Mouse (Mus musculus) layer of hippocampus, postnatal 10 days (tissue): ENCODE measurements at regions not wholly inside any gene's neighbourhood (a gene's known extent, or its start where the extent isn't known, plus 50 kb on each side); places are given as distances from the start of the nearest gene placed in this dataset.

Experiments used
- DNase-seq, 2 experiments: peaks; one replicate each; pipeline ENCODE4 v3.0.0; 2021; ENCODE audit warnings: low spot score in 2 of 2

DNA sequence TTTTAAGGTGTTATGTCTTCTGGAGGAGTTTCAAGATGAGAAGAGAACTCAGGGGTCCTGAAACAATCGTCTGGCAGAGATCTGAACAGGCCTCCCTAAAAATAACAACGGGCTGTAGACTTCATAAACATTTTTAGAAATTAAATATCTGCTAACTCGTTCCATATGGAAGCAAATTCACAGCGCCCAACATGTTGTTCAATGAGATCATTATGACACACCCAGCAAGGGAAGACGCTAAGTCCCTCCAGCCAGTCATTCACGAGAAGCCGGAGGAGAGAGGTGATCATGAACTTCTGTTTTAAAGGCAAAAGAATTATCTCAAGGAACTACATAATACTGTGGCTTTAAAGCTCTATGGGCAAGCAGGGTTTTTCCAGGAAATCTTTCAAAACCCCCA, 334.8 kb downstream of the Efna5 start:
- DNase-seq: no peak

DNA sequence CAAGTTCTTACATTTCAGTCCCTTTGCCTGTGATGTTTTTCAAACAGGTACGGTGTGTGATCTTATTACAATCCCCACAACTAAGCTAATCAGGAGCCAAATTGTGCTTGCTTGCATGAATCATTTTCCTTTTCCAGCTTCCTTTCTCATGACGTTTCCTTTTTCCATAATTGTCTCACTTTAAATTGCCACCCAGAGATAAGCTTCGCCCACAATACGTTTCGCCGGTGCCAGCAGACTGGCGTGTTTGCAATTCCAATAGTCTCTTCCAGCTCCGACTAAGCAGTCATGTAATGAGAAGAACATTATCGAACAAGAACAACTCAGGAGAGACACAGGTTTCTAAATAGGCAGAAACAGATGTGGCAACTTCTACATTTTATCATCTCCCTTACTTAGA, 335.8 kb downstream of the Efna5 start:
- peak in 1 of 2 experiments; percentile 5 for DNase-seq

DNA sequence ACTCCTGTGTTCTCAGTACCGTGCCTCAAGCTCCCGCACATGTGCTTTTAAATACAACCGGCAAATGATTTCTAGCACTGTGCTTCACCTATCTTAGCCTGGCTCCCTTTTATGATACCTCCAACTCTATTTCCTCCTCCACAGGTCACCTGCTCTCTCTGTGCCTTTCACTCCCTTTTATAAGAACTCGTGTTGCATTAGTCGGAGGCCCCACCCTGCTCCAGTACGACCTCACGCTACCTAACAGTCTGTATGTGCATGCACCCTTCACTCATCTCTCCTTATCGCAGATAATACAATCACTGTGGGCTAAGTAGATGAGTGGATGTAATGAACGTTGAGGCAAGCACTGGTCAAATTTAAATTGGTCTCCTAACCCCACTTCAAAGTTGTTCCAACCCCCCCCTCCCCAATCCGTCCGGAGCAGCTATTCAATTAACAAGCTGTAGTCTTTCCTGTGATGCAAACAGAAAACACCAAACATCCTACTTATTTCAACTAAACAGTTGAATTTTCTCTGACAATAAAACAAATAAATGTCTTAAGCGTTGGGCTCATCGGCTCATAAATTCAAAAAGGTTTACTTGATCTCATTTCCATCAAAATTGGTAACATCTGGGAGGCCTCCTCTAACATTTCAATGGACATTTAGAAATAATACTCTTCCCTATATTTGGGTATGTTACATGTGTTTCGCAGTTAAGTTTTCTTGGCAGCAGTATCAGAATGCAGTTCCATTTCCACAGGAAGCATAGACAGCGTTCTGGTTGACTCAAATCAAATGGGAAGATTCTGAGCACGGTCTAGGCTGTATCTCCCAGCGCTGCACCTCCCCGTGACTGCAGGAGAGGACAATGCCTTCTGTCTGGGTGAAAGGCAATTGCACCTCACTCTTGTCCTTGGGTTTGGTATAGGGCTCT, 337.8 kb downstream of the Efna5 start:
- DNase-seq: no peak

DNA sequence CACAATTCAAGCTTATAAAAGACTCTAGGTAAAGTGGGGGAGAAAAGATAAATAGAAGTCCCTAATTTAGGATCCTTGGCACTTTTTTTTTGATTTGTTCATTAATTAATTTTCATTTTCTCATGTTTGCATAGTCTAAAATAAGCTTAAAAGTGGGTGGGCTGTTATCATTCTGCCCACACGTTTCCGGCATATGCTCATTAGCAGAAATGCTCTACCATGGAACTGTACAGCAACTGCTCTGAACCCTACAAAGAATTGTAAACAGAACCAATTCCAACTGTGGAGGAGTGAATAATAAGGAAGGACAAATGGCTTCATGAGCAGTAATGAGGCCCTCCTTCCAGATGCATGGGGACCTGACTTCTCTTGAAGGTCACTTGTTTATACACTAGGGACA, 351.2 kb downstream of the Efna5 start:
- DNase-seq: no peak

DNA sequence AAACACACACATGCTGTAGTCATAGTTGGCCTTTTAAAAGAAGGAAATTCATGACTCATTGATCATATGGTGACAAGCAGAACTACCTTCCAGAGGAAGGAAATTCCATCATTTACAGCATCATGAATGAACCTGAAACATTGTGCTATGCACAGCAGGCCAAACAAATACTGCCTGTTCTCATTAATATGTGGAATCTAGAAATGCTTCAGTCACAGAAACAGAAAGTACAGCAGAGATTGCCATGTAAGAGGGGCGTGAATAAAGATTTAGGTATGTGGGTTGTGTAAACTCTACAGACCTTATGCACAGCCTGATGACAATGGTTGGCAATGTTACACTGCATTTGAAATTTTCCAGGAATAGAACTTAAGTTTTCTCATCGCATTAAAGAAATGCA, 353.6 kb downstream of the Efna5 start:
- no peak for DNase-seq

DNA sequence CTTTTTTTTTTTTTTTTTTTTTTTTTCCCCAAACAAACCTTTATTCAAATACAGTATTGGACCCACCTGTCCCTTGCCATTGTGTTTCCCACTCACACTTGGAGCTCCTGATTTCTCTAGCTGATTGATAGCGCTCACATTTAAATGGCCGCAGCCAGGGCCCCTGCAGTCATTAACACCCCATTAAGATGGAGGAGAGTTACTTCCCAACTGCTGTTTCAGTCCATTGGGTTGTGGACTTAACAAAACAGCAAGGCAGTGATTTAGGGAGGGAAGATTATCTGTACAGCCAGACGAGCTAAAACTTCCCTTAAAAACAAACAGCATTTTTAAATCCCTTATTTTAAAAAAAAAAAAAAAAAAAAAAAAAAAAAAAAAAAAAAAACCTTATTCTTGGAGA, 367.5 kb downstream of the Efna5 start:
- no peak for DNase-seq

DNA sequence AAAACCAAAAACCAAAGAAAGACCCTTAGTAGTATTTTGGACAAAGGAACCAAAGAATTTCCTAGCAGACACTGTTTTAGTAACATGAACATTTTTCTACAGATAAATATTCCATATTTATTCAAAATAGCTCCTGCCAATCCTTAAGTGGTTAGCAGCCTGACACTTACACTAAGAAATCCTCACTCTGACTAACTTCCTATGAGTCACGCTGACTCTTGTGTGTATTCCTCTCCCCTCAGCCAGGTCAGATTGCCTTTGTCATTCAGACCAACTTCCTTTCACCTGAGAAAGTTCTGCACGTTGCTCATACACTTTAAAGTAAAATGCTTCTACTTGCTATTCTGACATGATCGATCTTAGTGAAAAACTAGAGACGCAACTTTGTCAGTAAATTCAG, 370.9 kb downstream of the Efna5 start:
- no peak for DNase-seq

DNA sequence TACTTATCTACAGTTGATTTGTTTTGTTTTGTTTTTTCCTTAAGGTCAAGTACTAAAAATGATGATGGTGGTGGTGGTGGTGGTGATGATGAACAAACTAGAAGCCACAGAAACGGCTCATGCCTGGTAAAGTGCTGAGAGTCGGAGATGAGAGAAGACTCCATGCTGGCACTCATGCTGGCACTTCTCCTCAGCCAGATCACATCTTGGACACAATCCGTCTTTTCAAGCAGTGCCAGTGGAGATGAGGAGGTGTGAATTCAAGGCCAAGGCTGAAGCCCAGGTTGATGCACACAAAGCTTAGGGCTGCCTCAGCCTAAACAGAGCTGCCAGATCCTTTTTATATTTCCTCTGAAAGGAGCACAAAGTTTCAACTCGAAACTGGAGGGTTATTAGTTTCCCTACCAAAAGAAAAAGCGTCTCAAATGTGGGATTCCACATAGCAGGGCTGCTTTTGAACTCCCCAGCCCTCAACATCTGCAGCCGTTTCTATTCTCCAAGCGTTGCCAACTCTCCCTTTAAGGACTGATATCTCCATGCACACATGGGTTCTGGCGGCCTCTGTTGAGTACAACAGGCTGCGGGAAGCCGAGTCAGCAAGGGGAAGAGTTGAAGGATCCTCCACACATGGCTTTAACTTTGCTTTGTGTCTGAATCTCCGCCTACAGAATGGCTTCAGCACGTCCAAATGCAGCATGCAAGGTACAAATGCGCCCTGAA, 373.2 kb downstream of the Efna5 start:
- no peak for DNase-seq

DNA sequence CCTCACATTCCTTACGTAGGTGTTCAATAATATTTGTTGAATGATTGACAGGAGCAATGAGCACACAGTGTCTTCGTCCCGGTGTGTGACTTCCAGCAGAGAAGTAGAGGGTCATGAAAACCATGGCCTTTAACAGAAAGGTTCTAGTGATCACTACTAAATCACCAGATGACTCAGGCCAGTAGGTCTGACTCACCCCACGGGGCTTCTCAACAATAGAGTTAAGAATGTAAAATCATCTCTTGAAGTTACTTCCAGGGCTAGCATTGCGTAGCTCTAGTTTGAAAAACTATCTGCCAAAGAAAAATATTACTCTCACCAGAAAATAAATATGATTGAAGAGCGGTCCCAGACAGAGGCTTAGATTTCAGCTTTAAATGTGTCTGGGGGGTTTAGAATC, 376.4 kb downstream of the Efna5 start:
- no peak for DNase-seq

DNA sequence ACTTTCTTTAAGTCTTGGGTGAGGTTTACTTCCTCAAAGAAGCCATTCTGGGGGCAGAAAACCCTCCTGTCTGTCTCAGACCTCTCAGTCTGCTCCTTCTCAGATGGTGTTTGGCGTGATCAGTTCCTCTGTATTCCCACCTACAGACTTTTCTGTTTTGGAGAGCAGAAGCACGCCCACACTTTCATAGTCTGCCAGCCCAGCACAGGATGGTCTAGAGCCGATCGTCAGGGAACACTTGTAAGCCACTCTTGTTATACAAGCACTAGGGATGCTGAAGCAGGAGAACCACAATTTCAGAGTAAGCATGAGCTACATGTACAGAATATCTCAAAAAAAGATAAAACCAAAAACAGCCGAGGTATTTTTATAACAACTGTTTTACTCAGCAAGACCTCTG, 410.4 kb downstream of the Efna5 start:
- DNase-seq: no peak

DNA sequence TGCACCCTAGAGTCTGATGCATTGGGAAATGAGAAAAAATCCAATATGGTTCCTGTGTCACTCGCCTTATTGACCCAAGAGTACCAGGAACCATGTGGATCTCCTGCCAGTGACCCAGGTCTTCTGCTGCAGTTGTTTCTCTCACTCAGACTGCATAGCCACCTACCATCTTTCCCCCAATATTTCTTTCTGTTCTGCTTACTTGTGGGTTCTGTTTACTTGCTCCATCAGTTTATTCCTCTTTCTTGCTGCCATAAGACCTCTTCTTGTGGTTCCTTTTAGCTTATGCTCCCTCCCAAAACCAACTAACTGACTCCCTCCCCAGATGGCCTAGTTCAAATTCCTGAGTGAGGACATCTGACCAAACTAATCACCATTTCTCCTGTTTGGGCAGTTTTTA, 411.8 kb downstream of the Efna5 start:
- DNase-seq: no peak

DNA sequence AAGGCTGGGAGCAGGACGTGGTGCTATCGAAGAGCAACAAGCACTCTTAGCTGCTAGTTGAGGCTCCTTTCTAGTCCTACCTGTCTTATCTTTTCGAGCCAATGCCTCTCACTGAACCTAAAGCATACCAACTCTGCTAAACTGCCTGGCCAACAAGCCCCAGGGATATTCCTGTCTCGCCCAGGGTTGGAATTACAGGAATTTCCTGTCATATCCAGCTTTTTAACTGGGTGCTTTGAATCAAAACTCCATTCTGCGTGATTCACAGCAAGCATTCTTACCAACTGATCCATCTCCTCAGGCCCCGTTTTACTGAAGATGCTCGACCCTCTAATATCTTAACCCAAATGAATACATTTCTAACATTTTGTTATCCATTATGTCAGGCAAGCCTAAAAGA, 412.3 kb downstream of the Efna5 start:
- no peak for DNase-seq

DNA sequence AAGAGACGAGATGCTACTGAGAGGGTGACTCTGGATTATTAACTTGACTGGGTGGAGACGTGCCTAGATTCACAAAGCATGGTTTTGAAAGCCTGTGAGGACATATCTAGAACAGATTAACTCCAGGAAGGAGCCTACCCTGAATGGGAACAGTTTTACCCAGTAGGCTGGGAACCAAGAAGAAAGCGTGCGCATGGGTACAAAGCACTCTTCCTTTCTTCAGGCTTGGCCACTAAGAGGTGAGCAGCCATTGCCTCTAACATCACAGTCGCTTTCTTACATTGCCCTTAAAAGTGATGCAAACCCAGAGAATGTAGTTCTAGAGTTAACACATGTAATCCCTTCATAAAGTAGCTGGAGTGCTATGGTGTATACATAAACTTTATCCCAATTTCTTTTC, 414.0 kb downstream of the Efna5 start:
- no peak for DNase-seq

DNA sequence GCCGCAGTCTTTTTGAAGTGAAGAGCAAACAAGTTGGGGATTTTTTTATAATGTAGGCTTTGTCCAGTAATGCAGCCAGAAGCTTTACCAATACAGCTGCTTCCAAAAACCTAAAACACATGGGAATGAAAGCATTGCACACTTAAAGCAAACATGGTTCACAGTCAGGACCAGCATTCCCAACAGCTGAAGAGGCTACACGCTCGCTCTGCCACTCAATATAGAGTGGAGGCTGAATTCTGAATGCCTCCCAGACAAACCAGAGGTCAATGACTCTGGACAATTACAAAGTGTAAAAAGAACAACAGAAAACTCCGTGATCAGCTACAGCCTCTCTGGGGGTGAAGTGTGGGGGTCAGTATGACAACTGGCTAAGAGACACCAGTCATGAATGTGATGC, 416.1 kb downstream of the Efna5 start:
- no peak for DNase-seq

DNA sequence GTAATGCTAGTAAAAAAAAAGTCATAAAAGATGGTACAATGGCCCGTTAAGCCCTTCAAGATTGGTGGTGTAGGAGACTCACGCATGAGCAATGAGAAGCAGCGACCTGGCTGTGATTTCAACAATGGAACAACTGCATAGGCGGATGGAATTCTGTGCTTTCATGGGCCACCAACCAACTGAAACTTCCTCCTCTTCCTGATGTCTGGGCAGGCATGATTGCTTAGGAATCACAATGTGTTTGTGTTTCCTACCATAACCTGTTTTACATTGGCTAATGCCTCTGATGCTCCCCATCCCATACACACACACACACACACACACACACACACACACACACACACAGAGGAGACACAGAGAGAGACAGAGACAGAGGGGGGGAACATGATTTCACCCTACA, 416.9 kb downstream of the Efna5 start:
- no peak for DNase-seq

DNA sequence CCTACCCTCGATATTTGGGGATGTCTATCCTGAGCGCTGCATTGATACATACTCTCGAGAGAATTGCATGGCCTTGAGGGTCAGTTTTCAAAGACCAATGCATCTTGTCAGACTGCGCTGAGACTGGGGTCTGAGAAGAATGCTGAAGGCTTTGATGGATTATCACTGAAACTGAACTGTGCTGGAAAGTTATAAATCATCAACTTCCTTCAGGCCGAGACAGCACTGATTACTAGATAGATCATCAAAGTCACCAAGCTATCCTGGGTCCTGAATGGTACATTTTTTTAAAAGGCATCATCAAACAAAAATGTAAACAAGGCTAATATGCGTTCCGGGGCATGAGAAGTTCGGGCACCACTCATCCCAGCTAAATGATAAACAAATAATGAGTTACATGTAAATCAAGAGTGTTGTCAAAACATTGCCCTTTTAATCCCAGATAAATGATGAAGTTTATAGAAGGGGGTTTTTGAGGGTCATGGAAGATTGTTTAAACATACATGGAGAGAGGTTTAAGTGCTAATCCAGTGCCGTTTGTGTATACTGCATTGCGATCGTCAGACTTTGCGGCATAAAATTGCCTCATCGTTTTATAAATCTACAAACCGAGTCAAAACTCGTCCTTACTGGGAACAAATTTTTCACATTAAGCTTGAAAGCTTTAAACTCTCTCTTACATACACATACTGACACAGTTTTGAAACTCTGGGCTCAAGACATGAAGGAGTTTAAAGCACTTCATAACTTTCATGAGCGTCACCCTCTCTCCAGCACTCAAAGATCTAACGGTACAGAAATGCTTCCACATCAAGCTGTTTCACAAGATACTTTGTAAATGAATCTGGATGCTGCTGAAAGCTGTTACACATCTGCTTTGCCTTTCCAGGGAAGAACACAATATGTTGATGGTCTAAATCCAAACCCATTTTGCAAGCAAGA, 419.5 kb downstream of the Efna5 start:
- DNase-seq: no peak

DNA sequence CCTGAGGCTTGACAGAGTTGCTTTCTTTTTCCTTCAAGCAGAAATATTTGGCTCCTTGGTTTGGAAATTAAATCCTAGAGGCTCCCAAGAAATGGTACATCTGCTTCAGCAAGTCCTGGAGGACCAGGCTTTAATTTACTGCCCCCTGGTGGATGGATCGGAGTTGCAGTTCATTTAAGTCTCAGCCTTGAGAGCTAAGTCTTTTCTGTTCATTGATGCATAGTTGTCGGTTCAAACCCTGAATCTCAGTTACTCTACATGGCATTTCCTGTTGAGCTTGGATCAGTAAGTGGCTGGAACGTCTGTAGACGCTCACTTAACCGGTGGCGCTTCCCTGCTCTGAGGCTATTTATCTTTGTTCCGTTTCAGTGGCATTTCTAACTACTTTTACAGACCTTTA, 422.2 kb downstream of the Efna5 start:
- peak; percentile 58 to 68 for DNase-seq

DNA sequence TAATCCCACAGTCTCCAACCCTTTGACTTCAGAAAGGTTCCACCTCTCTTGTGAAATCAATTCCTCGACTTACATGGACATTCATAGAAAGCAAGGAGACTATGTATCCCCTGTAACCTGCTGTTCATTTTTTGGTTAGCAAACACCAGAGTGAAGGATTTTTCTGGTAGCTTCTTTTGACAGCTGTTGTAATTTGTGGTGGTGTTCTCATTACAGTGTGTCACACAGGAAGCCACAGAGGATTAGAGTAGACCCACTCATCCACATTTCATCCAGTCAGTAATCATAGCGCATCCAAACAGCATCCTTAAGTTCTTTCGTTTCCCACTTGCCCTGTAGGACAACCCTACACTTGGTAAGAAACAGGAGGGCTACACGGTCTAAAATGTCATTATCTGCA, 443.1 kb downstream of the Efna5 start:
- no peak for DNase-seq

DNA sequence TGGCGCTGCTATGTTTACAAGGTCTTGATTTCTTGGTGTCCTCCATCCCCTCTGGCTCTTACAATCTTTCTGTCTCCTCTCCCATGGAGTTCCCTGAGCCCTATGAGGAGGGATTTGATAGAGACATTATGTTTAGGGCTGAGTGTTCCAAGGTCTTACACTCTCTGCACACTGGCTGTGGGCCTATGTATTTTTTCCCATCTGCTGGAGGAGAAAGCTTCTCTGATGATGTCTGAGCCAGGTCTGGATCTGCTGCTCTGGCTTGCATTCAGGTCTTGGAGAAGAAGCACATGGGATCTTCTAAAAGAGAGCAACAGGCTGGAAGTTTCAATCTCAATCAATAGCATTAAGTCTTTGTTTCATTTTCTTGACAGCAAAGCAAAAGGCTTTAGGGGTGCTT, 445.1 kb downstream of the Efna5 start:
- no peak for DNase-seq

DNA sequence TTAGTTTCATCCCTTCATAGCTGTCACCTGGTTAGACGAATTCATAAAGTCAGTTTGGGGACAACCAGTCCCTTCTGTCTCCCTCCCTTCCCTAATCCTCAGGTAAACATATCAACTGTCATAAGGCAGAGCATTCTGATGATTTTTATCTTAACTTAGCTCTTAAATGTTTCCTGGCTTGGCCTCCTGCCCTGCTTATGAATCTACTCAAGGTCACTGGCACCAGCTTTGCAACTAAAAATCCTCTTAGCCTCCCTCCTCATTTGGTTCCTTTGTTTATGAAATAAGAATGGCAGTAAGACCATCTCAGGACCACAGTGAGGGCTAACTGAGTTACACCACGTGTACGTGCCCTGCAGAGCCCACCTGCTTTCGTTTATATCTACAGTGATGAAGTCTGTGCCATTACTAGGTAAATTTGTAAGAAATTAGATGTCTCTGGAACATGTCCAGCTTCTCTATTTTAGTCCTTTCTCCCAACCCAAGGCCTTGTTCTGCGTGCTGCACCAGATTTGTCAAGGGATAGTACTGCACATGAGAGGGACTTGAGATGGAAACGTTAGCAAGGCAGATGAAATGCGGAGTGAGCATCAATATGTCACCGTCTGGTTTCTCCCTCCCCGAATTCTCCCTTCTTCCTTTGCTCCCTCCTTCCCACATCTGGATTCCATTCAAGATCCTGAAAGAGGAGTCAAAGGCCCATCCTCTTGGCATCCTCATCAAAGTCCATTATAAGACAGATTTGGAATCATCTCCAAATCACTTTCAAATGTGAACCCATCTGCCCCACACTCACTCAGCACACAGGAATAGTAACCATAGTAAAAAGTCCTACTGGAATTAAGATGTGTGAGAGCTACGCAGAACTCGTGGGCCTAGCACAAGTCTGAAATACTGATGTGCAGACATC, 457.4 kb downstream of the Efna5 start:
- DNase-seq: no peak

DNA sequence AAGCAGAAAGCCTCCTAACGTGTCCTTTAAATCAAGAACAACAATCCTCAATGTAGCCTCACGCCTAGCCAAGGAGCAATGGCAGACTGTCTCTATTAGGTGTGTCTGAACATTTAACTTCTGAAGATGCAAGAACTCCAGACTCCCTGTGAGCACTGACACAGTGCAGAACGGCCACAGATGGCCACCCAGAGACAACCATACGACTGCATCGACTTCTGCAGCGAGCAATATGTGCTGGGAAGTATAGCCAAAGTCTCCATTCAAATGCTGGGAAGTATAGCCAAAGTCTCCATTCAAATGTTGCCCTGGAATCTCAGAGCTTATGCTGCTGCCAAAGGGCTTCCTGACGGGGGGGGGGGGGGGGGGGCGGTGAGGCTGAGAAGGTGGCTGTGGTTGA, 463.5 kb downstream of the Efna5 start:
- DNase-seq: no peak
